Mouse (Mus musculus): ENCODE results near the gene Gm13697. TPM values are rescaled to one million over a fixed set of nuclear protein-coding genes. Genes with fewer than 3 reads are reported as not detected.

The Gm13697 gene
- polyA plus RNA-seq, 1 experiment from 2014 or later: not detected

Other genes with a start within 250 kb of the Gm13697 start
- gene Fam171b, start 172.1 kb upstream of the Gm13697 start, polyA plus RNA-seq (2014; fragmentation: Nextera tagmentation; extraction: Ambion mirVana): 13.9 and 18.4 TPM in 2 replicates
- gene Zswim2, start 43.5 kb upstream of the Gm13697 start, polyA plus RNA-seq (2014; fragmentation: Nextera tagmentation; extraction: Ambion mirVana): not detected in 2 replicates
- gene Gm13698, start 29.1 kb upstream of the Gm13697 start, polyA plus RNA-seq (2014; fragmentation: Nextera tagmentation; extraction: Ambion mirVana): not detected in 2 replicates
- not detected in 2 replicates for gene Gm13693, start 23.2 kb upstream of the Gm13697 start, polyA plus RNA-seq (2014; fragmentation: Nextera tagmentation; extraction: Ambion mirVana)
- gene Gm13695, start 17.4 kb upstream of the Gm13697 start, polyA plus RNA-seq (2014; fragmentation: Nextera tagmentation; extraction: Ambion mirVana): not detected in 2 replicates
- not detected in 2 replicates for gene Gm13696, start 11.6 kb upstream of the Gm13697 start, polyA plus RNA-seq (2014; fragmentation: Nextera tagmentation; extraction: Ambion mirVana)
- not detected in 2 replicates for gene Gm13694, start 5.8 kb upstream of the Gm13697 start, polyA plus RNA-seq (2014; fragmentation: Nextera tagmentation; extraction: Ambion mirVana)
- not detected in 2 replicates for gene Gm13691, start 5.8 kb downstream of the Gm13697 start, polyA plus RNA-seq (2014; fragmentation: Nextera tagmentation; extraction: Ambion mirVana)